Mouse (Mus musculus): ENCODE results near the gene Defb29. TPM values are rescaled to one million over a fixed set of nuclear protein-coding genes. Genes with fewer than 3 reads are reported as not detected.

Gene Defb29
- polyA plus RNA-seq (2012; rRNA removed): 275 and 317 TPM in 2 replicates

GRCm38 (mm10) chr2:152539944-152540710, at the start of gene Defb29:
TSS of gene Defb29 (minus strand) at chr2:152540098.
- DNase-seq (ENCODE audit: low read depth): no peak

GRCm38 (mm10) chr2:152589021-152589420, 49.1 kb upstream of the Defb29 start:
- DNase-seq (ENCODE audit: low read depth): no peak

DNA sequence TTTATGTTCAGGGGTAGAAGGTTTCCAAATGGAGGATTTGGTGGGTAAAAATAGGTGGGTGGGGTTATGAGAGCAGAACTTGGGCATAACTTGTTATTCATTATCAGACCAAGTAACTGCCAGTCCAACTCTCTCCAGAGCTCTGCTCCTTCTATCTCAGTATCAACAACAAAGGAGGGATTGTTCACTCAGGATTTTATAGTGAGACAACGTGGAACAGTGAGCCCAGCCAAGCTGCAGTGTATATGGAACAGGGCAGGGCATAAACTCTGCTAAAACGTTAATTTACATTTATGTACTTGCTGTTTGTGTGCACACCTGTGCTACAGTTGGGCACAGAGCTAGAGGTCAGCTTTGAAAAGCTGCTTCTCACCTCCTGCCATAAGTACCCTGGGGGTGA, 48.6 kb upstream of the Defb29 start:
- DNase-seq (ENCODE audit: low read depth): no peak

DNA sequence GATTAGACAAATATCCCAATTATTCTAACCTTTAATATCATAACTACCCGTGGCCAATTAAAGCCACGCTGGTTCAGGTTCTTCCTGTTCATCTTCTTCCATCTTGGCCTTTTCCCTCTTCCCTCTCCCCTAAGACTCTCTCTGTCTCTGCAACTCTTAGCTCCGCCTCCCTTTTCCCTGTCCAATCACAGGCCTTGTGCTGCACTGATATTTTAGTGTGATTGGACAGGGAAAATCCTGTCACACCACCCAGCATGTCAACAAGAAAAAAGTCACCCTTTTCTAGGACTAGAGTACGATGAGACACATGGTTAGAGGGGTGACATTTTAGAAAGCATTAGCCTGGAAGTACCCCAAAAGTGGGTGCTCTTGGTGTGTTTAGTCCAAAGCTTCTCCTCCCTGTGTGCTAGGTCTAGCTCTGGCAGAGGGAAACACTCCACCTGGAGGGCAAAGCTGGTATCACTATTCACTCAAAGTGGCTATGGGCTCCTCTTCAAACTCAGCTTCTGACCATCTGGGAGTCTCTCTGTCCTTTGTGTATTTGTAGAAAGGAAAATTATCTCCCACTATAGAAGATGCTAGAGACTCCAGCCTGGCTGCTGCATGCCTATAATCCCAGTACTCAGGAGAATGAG, 47.1 kb upstream of the Defb29 start:
- DNase-seq (ENCODE audit: low read depth): no peak

DNA sequence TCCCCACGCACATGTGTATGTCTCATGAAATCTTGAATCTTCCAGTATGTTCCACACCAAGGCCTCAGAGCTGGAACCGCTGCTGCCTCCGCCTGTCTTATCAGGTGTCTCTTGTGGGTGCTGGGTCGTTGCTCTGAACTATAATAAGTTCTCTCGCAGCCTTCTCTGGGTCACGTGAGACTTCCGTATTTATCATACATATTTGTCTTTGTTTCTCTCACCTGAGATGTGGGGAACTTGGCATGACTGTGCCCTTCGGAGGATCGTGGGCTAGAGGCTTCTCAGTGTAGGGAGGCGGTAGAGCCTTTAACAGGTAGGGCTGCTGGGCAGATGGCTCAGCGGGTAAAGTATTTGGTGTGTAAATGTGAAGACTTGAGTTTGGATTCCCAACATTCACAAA, 40.7 kb upstream of the Defb29 start:
- no peak for DNase-seq (ENCODE audit: low read depth)

DNA sequence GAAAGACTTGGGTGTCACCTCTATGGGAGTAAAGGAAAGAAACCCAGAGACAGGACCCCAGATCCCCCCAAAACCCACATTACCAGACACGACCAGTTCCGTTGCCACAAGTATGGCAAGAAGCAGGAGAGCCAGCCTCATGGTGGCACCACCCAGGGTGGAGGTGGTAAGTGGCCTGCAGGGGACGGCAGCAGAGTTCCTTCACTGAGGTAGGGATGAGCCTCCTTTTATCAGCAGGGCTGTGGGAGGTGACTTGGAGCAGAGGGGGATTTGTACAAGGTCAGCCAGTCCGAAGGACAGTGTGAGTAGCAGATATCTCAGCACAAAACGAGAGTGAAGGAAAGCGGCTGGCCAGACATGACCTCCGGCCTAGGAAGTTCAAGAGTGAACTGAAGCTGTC, 40.2 kb upstream of the Defb29 start, which contains the start of gene Defb19:
Gene Defb19 (minus strand): TSS at position 206 of the 400 bp plus-strand sequence.
- DNase-seq (ENCODE audit: low read depth): no peak

- no peak for DNase-seq (ENCODE audit: low read depth)
Observed at GRCm38 (mm10) chr2:152573484-152573883, 33.6 kb upstream of the Defb29 start.

GRCm38 (mm10) chr2:152572114-152572794, 32.4 kb upstream of the Defb29 start, which contains the start of gene Defb21:
TSS of gene Defb21 (plus strand) at chr2:152572744.
- no peak for DNase-seq (ENCODE audit: low read depth)

DNA sequence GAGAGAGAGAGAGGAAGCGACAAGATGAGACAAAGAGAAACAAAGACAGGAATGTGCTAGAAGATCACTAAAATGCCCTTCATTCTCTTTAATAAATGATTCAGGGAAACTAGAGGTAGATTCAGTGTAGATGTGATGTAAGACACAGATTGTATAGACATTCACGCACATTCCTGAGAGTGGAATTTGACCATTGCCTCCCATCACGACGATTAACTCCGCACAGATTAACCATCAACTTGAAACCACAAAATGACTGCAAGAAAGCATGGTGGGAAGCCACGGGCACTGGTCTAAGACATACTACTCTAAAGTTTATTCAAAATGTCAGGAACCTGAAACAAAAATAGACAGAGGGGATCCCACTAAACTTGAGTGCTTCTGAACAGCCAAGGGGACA, 30.4 kb upstream of the Defb29 start:
- no peak for DNase-seq (ENCODE audit: low read depth)

DNA sequence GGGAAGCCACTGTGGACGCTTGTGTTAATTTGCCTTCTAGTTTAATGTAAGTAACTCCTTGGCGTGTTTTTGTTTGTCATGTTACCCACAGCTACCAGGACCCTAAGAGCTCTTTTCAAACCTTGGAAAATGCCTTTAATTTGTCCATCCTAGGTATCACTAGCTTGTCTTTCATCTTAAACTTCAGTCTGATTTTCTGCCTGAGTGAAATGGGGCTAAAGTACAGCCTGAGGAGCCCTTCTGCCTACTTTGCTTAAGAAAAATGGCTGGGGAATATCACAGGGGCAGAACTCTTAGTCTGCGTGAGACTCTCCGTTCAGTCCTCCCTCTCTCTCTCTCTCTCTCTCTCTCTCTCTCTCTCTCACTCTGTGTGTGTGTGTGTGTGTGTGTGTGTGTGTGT, 30.0 kb upstream of the Defb29 start:
- no peak for DNase-seq (ENCODE audit: low read depth)

DNA sequence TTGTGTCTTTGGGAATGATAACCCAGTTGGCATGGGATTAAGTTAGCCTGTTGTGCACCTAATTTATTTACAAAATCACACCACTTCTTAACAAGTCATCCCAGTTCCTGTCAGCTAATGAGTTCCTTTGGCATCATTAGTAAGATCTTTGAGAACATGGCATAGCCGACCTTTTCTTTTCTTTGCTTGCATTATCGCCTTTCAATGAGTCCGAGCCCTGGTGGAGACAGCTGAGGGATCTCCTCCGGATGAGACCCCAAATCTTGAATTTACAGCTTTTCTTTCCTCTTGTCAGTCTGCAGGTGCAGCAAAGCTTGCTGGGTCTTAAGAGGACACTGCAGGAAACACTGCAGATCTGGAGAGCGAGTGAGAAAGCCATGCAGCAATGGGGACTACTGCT, 29.1 kb upstream of the Defb29 start, which contains the start of gene Gm17416:
Gene Gm17416 (plus strand): TSS at position 301 of the 400 bp plus-strand sequence.
- no peak for DNase-seq (ENCODE audit: low read depth)

DNA sequence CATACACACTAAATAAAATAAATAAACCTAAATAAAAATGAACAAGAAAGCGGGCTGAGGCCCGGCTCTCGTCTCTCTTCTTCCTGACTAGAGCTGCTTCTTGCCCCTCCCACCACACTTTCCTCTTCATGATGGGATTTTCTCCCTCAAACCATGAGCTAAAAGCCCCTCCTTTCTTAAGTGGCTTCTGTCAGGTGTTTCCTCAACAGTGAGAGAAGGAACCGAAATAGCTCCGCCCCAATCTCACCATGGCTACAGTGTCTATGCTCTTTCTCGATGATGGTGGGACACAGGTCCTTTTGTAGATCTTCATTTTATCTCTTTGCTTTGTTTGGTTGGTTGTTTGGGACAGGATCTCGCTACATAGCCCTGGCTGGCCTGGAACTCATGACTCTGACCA, 16.8 kb upstream of the Defb29 start:
- DNase-seq (ENCODE audit: low read depth): no peak

DNA sequence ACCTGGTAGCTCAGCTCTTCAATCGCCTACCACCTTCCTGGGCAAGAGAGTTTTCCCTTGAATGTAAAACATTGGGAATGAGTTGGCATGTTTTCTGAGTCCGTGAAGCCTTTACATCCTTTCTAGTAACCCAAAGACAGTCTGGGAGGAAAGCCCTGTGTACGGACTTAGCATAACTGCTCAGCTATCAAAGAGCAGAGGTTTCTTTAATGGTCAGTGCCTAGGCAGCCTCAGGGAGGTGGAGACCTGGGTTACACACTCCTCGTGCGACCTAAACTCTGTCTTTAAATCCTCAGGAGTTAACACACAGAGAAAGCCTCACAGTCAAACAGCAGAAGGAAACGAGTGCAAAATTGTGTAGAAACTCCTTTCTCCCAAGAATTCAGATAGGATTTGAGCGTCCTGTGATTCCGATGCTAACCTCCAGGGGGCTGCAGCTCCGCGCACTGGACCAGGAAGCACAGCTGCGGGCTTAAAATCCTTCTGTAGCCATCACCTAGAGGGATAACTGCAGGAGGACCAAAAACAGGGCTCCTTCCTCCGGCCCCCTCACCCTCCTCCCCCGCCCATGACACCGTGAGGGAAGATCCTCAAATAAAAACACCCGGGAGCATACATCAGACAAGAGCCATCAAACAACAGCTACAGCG, 14.0 kb upstream of the Defb29 start:
- no peak for DNase-seq (ENCODE audit: low read depth)

GRCm38 (mm10) chr2:152548124-152548523, 8.2 kb upstream of the Defb29 start:
- no peak for DNase-seq (ENCODE audit: low read depth)

DNA sequence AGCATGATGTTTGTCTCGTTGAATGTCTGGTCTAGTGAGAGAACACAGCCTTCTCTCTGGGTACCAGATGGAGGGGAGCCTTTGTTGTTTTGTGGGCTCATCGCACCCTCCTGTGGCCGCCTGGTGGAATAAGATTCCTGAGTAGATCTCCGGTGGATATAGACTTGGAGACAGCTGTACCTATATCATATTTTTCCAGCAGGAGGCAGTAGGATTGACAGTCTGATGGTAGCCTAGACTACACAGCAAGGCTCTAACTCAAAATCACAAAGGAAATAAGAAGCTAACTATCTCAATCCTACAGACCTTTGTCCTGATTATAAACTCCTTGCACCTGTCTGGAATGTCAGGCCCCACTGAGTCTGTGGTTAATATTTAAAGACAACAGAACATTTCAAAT, 4.8 kb upstream of the Defb29 start:
- DNase-seq (ENCODE audit: low read depth): no peak

- no peak for DNase-seq (ENCODE audit: low read depth)
Observed at GRCm38 (mm10) chr2:152543478-152543877, 3.6 kb upstream of the Defb29 start.

- no peak for DNase-seq (ENCODE audit: low read depth)
Observed at GRCm38 (mm10) chr2:152542897-152543296, 3.0 kb upstream of the Defb29 start.

DNA sequence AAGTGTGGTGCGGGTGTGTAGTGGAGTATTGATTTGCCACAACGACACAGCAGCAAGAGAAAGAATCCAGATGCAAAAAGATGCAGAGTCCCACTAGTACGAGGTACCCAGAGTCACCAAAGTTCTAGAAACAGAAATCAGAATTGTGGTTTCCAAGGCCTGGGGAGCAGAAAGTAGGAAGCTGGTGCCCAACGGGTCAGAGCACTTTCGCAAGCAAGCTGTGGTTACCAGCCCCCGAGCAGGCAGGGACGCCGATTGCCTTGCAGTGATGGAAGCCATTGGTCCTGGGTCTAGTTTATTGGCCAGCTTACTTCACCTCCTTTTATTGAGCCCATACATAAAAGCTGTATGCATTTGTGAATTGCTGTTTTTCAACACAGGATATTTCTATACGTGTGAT, 2.1 kb upstream of the Defb29 start:
- no peak for DNase-seq (ENCODE audit: low read depth)

DNA sequence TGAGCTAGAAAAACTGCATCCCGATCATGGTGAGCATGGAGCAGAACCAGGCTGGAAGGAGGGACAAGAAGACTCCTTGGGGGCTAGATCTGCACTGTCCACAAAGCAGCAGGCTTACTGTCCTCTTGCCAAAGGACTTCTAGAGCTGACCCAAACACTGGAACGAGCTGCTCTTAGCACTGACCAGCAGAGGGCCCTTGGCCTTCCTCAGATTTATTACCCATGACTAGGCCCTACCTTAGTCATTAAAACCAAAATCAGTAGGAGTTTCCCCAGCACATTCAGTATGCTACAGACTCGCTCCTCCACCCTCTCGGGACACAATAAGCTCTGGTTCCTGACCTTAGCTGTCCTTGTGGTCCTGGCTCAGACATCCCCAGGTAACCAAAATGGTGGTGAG, 21.9 kb downstream of the Defb29 start, which contains the start of gene Defb28:
Gene Defb28 (plus strand): TSS at position 275 of the 400 bp plus-strand sequence.
- DNase-seq (ENCODE audit: low read depth): no peak

DNA sequence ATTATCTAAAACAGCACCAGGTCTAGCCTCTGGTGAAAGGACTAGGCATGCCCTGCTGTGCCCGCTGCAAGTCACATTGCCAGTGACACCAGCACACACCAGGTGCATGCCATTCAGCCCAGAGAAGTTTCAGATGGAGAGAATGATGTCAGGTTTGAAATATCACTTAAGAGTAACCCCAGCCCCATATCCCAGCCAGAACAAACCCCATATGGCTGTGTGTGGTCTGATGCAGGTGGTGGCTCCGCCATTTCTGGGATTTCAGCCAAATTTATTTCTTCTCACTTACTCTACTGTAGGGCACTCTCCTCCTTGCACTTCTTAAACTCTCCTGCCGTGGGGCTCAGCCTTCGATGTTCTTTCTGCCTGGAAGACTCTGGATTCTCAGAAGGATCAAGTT, 23.8 kb downstream of the Defb29 start:
- no peak for DNase-seq (ENCODE audit: low read depth)

DNA sequence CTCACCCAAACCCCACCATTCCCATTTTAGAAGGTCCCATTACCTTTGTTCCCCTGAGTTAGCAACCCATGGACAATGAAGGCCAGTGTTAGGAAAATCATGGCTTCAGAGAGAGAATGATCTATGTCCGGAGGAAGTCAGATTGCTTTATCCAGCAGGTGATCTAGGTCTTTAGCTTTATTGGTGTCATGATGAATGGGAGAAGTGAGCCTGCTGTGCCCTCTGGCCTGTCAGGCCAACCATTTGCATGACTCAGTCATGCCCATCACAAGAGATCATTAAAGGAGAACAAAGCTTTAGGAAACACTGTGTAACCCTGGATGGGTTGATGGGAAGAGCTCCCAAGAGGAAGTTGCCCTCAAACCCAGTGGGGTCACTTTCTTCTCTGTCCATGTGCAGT, 28.3 kb downstream of the Defb29 start, which contains the start of gene Defb26:
Gene Defb26 (minus strand): TSS at position 101 of the 400 bp plus-strand sequence.
- no peak for DNase-seq (ENCODE audit: low read depth)

- no peak for DNase-seq (ENCODE audit: low read depth)
Observed at GRCm38 (mm10) chr2:152503950-152504349, 35.9 kb downstream of the Defb29 start.

Data from gonadal fat pad, adult 2 months (tissue).